Mouse (Mus musculus) embryonic facial prominence, embryonic 12.5 days (tissue): ENCODE results near the gene Rnh1. TPM values are rescaled to one million over a fixed set of nuclear protein-coding genes. Genes with fewer than 3 reads are reported as not detected.
A peak's percentile ranks its signal among the peaks of the same experiment; 100 is the strongest.

ENCODE experiments used
- ATAC-seq: fragments of 200-750 bp; cut with Nextera tagmentation; 2 replicates; pipeline ENCODE4 v1.8.0; 2017; ENCODE audit not compliant: insufficient number of reproducible peaks, insufficient read depth, low FRiP score, low TSS enrichment
- H3K27ac ChIP-seq: fragments of 300-500 bp; sonication (generic); 2 replicates; pipeline ENCODE4 v1.5.1; 2016; ENCODE audit warnings: mild to moderate bottlenecking
- H3K27me3 ChIP-seq: fragments of 300-500 bp; sonication (generic); 2 replicates; pipeline ENCODE4 v1.6.1; 2016; ENCODE audit warnings: mild to moderate bottlenecking, moderate library complexity
- H3K36me3 ChIP-seq: fragments of 300-500 bp; sonication (generic); 2 replicates; pipeline ENCODE4 v1.6.1; 2016; ENCODE audit warnings: mild to moderate bottlenecking
- H3K4me1 ChIP-seq: fragments of 300-500 bp; sonication (generic); 2 replicates; pipeline ENCODE4 v1.6.1; 2016
- H3K4me2 ChIP-seq: fragments of 300-500 bp; sonication (generic); replicated peaks from 2 replicates; pipeline ENCODE4 v1.6.1; 2016; ENCODE audit warnings: mild to moderate bottlenecking, moderate library complexity
- H3K4me3 ChIP-seq: fragments of 300-500 bp; sonication (generic); 2 replicates; pipeline ENCODE4 v1.5.1; 2016; ENCODE audit warnings: mild to moderate bottlenecking
- H3K9ac ChIP-seq: fragments of 300-500 bp; sonication (generic); 2 replicates; pipeline ENCODE4 v1.6.1; 2016; ENCODE audit warnings: mild to moderate bottlenecking, moderate library complexity
- H3K9me3 ChIP-seq: fragments of 300-500 bp; sonication (generic); 2 replicates; pipeline ENCODE4 v1.6.1; 2016; ENCODE audit warnings: mild to moderate bottlenecking, moderate library complexity
- WGBS: fragments of 180-500 bp; shearing (Covaris S2); methylation state at CpG from one replicate; pipeline ENCODE4 v1.1.7; 2016; 5-methylcytosine and 5-hydroxymethylcytosine counted together
- polyA plus RNA-seq: library from polyadenylated mRNA; unstranded; fragments of >200 nt; fragmentation: Nextera tagmentation; extraction: Ambion mirVana; gene quantifications from 2 replicates; pipeline ENCODE4 v1.2.1, GENCODE M21; 2016

Gene Rnh1
- polyA plus RNA-seq, 1 experiment from 2014 or later, result 87.9 TPM

DNA sequence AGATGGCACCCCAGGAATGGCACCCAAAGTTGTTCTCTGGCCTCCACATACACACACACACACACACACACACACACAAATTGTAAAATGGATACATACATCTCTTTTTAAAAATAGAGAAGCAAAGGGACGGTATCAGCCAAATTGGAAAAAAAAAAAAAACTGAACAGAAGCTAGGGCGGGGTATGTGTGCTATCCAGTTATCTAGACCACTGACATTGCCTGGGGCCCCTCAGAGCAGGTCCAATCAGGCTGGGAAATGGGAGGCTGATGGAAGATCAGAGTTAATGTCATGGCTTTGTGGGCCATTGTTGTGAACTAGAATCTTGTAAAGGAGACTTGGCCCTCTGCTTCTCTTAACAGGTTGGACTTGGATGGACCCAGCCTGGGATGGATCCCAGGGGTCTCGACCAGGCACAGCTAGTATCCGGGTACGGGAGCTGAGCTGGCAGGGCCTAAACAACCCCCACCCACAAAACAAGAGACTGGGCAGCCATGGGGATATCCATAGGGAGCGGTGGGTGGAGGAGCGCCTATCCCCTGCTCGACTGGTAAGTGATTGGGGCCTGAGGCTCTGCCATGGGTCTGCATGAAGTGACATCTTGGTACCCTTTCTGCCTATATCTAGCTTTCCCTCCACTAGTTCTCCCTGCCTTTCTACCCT is 24.1 kb upstream of the Rnh1 start:
- WGBS, result 94% methylated on average over 8 of the region's 8 CpGs
- no peaks in the 10 kb centered on the region for H3K27me3 ChIP-seq
- no peaks in the 10 kb centered on the region for H3K9me3 ChIP-seq
- H3K4me3 ChIP-seq, result no peak overlapping the region
- no peak overlapping the region for H3K9ac ChIP-seq
- ATAC-seq, result no peak
- H3K27ac ChIP-seq, result no peak overlapping the region
- H3K4me1 ChIP-seq, result peaks cover 21% of the 10 kb centered on the region
- H3K4me2 ChIP-seq, result no peak overlapping the region
- peaks cover 6% of the 10 kb centered on the region for H3K36me3 ChIP-seq

DNA sequence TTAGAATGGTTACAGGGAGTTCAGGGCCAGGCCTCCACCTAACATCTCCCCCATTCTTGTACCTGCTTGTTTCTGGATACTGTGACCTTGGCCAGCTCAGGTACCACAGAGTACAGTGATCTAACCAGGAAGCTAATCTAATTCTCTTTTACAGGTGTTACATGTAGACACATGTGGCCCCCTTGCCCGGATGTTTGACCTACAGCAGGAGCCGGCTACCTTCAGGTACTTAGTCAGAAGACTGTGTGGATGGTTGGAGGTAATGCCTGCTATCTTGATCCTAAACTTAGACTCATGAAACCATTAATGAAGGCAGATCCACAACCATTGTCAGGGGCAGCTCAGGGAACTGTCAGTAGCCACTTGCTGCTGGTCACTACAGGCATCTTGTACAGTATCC is 23.1 kb upstream of the Rnh1 start:
- H3K36me3 ChIP-seq, result peaks cover 15% of the 10 kb centered on the region
- no peak overlapping the region for H3K9ac ChIP-seq
- 80% methylated on average over 2 of the region's 2 CpGs for WGBS
- peak overlapping the region; percentile 95 for H3K4me2 ChIP-seq
- no peak overlapping the region for H3K27ac ChIP-seq
- no peaks in the 10 kb centered on the region for H3K27me3 ChIP-seq
- no peak for ATAC-seq
- H3K9me3 ChIP-seq, result no peaks in the 10 kb centered on the region
- H3K4me3 ChIP-seq, result no peak overlapping the region; the same call in 1 of the 2 replicates
- H3K4me1 ChIP-seq, result peaks cover 21% of the 10 kb centered on the region

DNA sequence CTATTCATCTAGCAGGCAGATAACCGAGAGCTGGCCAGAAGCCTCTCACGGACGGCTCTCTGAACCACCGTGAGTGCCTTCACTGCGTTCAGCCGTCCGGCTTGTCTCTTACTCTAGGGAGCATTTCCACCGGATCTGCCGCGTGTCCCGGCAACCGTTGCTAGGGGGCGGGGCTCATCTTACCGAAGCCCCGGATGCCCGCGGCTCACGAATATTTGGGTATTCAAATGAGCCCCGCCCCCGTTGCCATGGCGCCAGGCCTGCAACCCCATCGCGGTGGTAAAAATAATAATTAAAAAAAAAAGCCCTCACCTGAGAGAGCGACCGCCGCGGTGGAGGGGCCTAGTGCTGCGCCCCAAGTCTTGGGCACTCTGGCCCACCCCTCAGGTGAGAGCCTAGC is 22.2 kb upstream of the Rnh1 start:
- Histone ChIP-seq H3K4me3 (peak overlapping the region; percentile 89), H3K4me2 (peak overlapping the region; percentile 95), H3K27me3 (no peaks in the 10 kb centered on the region), H3K9me3 (no peaks in the 10 kb centered on the region), H3K9ac (peak overlapping the region; percentile 55), H3K27ac (peak overlapping the region; percentile 72), H3K4me1 (peaks cover 21% of the 10 kb centered on the region), H3K36me3 (peaks cover 24% of the 10 kb centered on the region)
- ATAC-seq, result no peak
- under 1% methylated on average over 28 of the region's 28 CpGs for WGBS

DNA sequence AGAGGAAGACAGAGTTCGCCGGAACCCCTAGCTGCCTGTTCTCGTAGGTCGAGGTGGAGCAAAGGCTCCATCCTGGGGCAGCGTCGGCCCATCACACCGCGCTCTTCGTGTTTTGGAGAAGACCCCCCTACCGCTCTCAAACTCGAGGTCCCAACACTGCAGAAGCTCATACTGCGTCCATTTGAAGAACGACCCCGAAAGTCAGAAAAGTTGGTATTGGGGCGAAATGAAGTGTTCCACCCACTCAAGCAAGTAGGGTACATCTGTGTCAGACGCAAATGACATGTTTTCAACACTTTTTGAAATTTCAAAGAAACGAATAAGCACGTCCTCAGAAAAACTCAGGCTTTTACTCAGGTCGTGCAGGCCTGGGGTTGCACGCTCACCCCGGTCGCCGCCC is 21.8 kb upstream of the Rnh1 start:
- WGBS, result under 1% methylated on average over 23 of the region's 23 CpGs
- H3K27ac ChIP-seq, result peak overlapping the region; percentile 72
- no peaks in the 10 kb centered on the region for H3K9me3 ChIP-seq
- H3K4me2 ChIP-seq, result peak overlapping the region; percentile 95
- peak overlapping the region; percentile 89 for H3K4me3 ChIP-seq
- peak overlapping the region; percentile 55 for H3K9ac ChIP-seq
- H3K27me3 ChIP-seq, result no peaks in the 10 kb centered on the region
- no peak; the same call in 1 of the 2 replicates for ATAC-seq
- peaks cover 28% of the 10 kb centered on the region for H3K36me3 ChIP-seq
- H3K4me1 ChIP-seq, result peaks cover 21% of the 10 kb centered on the region

DNA sequence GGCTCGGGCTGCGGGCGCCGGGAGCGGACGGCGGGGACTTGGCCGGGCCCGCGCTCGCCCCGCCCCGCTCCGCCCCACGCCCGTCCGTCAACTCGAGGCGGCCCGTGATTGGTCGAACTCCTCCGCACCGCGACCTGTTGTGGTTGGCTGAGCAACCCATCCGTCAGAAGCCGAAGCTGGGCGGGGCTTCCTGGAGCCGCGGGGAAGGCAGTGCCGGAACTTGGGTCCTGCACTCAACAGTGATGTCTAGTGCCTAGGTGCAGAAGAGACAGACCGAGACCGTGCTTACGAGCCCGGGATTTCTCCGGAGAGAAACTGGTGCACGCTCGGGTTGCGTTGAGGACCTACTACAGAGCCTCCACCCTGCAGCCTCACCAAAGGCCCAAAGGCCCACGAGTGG is 21.3 kb upstream of the Rnh1 start, which contains the start of the genes Hras and Lrrc56:
Hras (minus strand) TSS at position 58 of the 400 bp plus-strand sequence.
Lrrc56 (plus strand) TSS at position 210 of the 400 bp plus-strand sequence.
- Histone ChIP-seq H3K36me3 (peaks cover 33% of the 10 kb centered on the region), H3K4me2 (peak within 1 kb of the TSS; percentile 95), H3K4me3 (peak within 1 kb of the TSS; percentile 89), H3K9ac (peak within 1 kb of the TSS; percentile 92), H3K27me3 (no peaks in the 10 kb centered on the region), H3K9me3 (no peaks in the 10 kb centered on the region), H3K4me1 (peaks cover 21% of the 10 kb centered on the region), H3K27ac (peak within 1 kb of the TSS; percentile 86)
- ATAC-seq, result peak; percentile 90
- WGBS, result 0% methylated on average over 27 of the region's 39 CpGs

DNA sequence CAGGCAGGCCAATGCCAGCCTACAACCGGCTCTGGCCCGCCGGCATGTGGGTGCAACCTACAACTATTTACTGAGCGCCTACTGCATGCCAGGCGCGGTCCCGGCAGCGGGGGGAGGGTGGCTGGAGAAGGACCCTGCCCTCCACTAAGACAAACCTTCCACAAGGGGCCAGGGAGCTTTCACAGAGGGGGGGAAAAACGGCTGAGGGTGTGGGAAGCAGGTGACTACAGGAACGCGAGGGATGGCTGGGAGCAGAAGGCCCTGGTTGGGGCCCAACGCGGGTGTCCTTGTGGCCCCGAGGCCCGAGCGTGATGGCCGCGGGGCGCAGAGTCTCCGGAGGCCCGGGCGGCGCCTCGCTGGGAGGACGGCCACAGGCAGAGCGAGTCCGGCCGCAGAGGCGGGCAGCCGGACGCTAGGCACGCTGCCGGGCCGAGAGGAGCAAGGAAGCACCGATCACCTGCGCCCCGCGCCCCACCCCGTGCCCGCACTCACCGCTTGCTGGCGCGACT is 20.7 kb upstream of the Rnh1 start:
- Histone ChIP-seq H3K4me2 (peak overlapping the region; percentile 95), H3K27me3 (no peaks in the 10 kb centered on the region), H3K9me3 (no peaks in the 10 kb centered on the region), H3K27ac (peak overlapping the region; percentile 86), H3K4me1 (peaks cover 21% of the 10 kb centered on the region), H3K9ac (peak overlapping the region; percentile 92), H3K36me3 (peaks cover 33% of the 10 kb centered on the region), H3K4me3 (peak overlapping the region; percentile 89)
- WGBS, result under 1% methylated on average over 35 of the region's 43 CpGs
- no peak; the same call in 1 of the 2 replicates for ATAC-seq

DNA sequence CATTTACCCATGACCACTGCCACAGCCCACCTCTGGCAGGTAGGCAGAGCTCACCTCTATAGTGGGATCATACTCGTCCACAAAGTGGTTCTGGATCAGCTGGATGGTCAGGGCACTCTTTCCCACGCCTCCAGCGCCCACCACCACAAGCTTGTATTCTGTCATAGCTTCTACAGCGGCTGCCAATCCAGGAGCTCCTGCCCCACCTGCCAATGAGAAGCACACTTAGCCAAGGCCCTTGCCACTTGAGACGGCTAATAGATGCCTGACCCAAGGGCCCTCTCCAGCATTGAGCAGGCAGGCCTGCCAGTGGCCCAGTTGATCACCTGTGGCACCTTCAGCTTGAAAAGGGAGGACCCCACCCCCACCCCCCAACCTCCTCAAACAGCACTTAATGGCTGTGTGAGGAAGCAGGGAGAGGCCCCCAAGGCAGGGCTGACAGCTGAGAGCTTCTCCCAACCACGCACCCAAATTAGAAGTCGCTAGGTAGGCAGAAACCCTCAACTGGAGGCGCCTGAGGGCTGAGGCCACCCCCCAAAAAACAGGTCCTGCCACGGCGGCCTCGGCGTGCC is 20.2 kb upstream of the Rnh1 start:
- Histone ChIP-seq H3K4me3 (peak overlapping the region; percentile 89), H3K27me3 (no peaks in the 10 kb centered on the region), H3K36me3 (peaks cover 33% of the 10 kb centered on the region), H3K9me3 (no peaks in the 10 kb centered on the region), H3K4me1 (peaks cover 21% of the 10 kb centered on the region), H3K27ac (peak overlapping the region; percentile 86), H3K9ac (peak overlapping the region; percentile 92), H3K4me2 (peak overlapping the region; percentile 95)
- 27% methylated on average over 12 of the region's 12 CpGs for WGBS
- no peak for ATAC-seq

DNA sequence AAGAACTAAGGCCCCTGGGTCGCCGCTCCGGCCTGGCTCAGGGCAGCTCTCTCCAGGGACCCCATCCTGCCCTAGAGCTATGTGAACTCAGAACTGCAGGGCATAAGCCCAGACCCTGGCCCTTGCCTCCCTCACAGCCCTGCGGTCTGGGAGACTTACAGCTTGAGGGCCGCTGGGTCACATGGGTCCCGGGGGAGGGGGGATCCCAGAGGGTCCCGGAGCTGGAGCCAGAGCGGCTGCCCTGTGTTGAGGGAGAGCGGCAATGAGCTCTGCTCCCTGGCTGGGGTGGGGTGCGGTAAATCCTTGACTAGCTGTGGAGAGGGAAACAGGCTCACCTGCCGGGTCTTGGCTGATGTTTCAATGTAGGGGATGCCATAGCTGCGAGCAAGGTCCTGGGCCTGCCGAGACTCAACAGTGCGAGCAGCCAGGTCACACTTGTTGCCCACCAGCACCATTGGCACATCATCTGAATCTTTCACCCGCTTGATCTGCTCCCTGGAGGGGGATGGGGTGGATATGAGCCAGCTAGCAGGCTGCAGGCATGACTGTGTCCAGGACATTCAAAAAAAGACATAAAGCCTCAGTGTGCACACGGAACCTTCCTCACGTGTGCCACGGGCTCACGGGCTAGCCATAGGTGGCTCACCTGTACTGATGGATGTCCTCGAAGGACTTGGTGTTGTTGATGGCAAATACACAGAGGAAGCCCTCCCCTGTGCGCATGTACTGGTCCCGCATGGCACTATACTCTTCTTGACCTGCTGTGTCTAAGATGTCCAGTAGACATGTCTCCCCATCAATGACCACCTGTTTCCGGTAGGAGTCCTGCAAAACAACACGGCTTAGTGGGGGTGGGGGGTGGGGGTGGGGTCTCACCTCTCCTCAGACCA is 19.4 kb upstream of the Rnh1 start:
- 89% methylated on average over 24 of the region's 24 CpGs for WGBS
- Histone ChIP-seq H3K4me1 (peaks cover 21% of the 10 kb centered on the region), H3K4me2 (peak overlapping the region; percentile 95; the same call in 1 of the 2 replicates), H3K9ac (no peak overlapping the region), H3K27ac (no peak overlapping the region), H3K9me3 (no peaks in the 10 kb centered on the region), H3K4me3 (peak overlapping the region; percentile 89; the same call in 1 of the 2 replicates), H3K36me3 (peaks cover 33% of the 10 kb centered on the region), H3K27me3 (no peaks in the 10 kb centered on the region)
- ATAC-seq, result no peak

DNA sequence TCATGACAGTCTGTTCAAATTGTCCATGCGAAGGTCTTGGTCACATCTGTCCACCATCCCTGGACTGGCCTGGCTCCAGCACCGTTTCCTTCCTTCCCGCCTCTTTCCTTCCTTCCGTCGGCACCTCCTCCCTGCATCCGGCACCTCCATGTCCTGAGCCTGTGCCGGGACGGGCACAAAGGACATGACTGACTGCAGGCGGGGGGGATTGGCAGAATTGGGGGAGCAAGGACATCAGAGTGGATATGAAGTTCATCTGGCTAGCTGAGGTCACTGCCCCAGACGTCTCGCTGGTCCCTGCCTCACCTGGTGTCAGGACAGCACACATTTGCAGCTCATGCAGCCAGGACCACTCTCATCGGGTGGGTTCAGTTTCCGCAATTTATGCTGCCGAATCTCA is 18.4 kb upstream of the Rnh1 start:
- Histone ChIP-seq H3K9ac (no peak overlapping the region), H3K4me1 (peaks cover 21% of the 10 kb centered on the region), H3K27ac (no peak overlapping the region), H3K4me3 (no peak overlapping the region), H3K27me3 (no peaks in the 10 kb centered on the region), H3K4me2 (no peak overlapping the region), H3K9me3 (no peaks in the 10 kb centered on the region), H3K36me3 (peaks cover 33% of the 10 kb centered on the region)
- ATAC-seq, result no peak
- 89% methylated on average over 14 of the region's 14 CpGs for WGBS

DNA sequence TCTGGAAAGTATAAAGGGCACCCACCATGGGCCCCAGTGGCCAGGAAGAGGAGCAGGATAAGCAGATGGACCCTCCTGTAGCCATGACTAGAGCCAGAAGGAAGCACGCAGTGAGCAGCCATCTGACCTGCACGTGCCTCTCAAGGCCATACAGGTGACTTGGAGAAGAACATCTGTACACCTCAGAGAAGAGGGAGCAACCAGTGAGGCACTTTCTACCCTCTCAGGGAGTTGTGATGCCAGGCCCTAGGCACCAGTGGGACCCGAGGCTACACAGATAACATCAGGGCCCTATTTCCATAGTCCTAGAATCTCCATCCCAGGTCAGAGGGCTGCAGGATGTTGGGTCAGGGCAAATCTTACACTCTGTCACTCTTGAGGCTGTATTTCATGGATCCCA is 17.6 kb upstream of the Rnh1 start:
- no peak for ATAC-seq
- 86% methylated on average over 3 of the region's 3 CpGs for WGBS
- Histone ChIP-seq H3K27me3 (no peaks in the 10 kb centered on the region), H3K9ac (no peak overlapping the region), H3K4me3 (no peak overlapping the region), H3K4me2 (no peak overlapping the region), H3K4me1 (peaks cover 15% of the 10 kb centered on the region), H3K27ac (no peak overlapping the region), H3K36me3 (peaks cover 33% of the 10 kb centered on the region), H3K9me3 (no peaks in the 10 kb centered on the region)

DNA sequence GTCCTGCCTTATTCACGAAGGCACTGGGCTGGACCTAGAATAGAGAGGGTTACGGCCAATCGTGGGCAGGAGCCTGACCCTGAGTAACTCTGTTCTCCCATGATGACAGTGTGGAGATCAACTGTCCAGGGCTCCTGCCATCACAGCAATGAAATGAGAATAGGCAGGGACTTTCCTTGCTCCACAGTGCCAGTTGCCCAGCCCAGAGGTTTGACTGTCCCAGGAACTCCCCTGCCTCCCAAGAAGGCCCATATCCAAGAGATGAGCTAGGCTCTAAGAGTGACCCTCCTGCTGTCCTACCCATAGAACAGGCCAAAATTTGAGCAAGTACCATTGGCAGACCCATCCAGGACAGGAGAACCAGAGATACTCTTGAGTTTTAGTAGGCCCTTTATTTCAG is 16.1 kb upstream of the Rnh1 start:
- Histone ChIP-seq H3K27ac (no peak overlapping the region), H3K36me3 (peaks cover 33% of the 10 kb centered on the region), H3K4me3 (no peak overlapping the region), H3K27me3 (no peaks in the 10 kb centered on the region), H3K4me2 (no peak overlapping the region), H3K4me1 (peaks cover 13% of the 10 kb centered on the region), H3K9ac (no peak overlapping the region), H3K9me3 (no peaks in the 10 kb centered on the region)
- 96% methylated on average over 3 of the region's 3 CpGs for WGBS
- no peak for ATAC-seq
